Mouse (Mus musculus) lung, embryonic 15.5 days (tissue): Measurements from ENCODE around the gene Gm20683. TPM values are rescaled to one million over a fixed set of nuclear protein-coding genes. Genes with fewer than 3 reads are reported as not detected.

Experiments
- ATAC-seq: fragments of 200-750 bp; cut with Nextera tagmentation; 2 replicates; pipeline ENCODE4 v1.8.0; 2017; ENCODE audit warnings: moderate number of reproducible peaks, borderline replicate concordance; ENCODE audit not compliant: low FRiP score, low TSS enrichment; ENCODE audit errors: extremely low read depth
- H3K27ac ChIP-seq: fragments of 300-500 bp; sonication (generic); 2 replicates; pipeline ENCODE4 v1.5.1; 2015; ENCODE audit warnings: moderate library complexity, mild to moderate bottlenecking, inconsistent platforms
- H3K27me3 ChIP-seq: fragments of 300-500 bp; sonication (generic); 2 replicates; pipeline ENCODE4 v1.6.1; 2015; ENCODE audit warnings: inconsistent platforms
- H3K36me3 ChIP-seq: fragments of 300-500 bp; sonication (generic); 2 replicates; pipeline ENCODE4 v1.6.1; 2015; ENCODE audit warnings: inconsistent platforms
- H3K4me1 ChIP-seq: fragments of 300-500 bp; sonication (generic); 2 replicates; pipeline ENCODE4 v1.6.1; 2015; ENCODE audit warnings: inconsistent platforms
- H3K4me2 ChIP-seq: fragments of 300-500 bp; sonication (generic); 2 replicates; pipeline ENCODE4 v1.6.1; 2015; ENCODE audit warnings: inconsistent platforms, mild to moderate bottlenecking, moderate library complexity
- H3K4me3 ChIP-seq: fragments of 300-500 bp; sonication (generic); 2 replicates; pipeline ENCODE4 v1.5.1; 2015; ENCODE audit warnings: mild to moderate bottlenecking, inconsistent platforms
- H3K9ac ChIP-seq: fragments of 300-500 bp; sonication (generic); 2 replicates; pipeline ENCODE4 v1.6.1; 2015; ENCODE audit warnings: inconsistent platforms
- H3K9me3 ChIP-seq: fragments of 300-500 bp; sonication (generic); 2 replicates; pipeline ENCODE4 v1.6.1; 2016; ENCODE audit warnings: inconsistent platforms
- WGBS: fragments of 180-500 bp; shearing (Covaris S2); methylation state at CpG from one replicate; pipeline ENCODE4 v1.1.7; 2015; 5-methylcytosine and 5-hydroxymethylcytosine counted together
- polyA plus RNA-seq: library from polyadenylated mRNA; unstranded; fragments of >200 nt; fragmentation: Nextera tagmentation; extraction: Ambion mirVana; gene quantifications from 2 replicates; pipeline ENCODE4 v1.2.1, GENCODE M21; 2015

Gene Gm20683
- polyA plus RNA-seq, 1 experiment from 2014 or later = 2.5 TPM

DNA sequence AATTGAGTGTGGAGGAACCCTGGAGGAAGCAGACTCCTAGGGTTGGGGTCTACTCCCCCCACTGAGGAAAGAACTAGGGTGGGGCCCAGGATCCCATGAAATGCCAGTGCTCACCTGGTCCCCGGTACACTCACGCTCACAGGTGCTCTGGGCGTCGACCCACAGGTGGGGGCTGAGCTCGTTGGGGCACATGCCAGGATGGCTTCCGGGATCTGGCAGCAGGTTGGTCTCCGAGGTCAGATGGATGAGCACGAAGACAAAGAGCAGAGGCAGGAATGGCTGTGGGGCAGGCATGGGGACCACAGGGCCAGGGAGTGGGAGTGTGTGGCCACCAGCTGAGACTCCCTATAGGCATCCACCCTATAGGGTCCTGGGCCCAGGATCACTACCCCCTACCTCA is 38.2 kb upstream of the Gm20683 start:
- no peak overlapping the region for H3K4me3 ChIP-seq
- peaks cover 33% of the 10 kb centered on the region for H3K36me3 ChIP-seq
- no peak overlapping the region for H3K27ac ChIP-seq
- no peaks in the 10 kb centered on the region for H3K9me3 ChIP-seq
- 78% methylated on average over 8 of the region's 8 CpGs for WGBS
- no peaks in the 10 kb centered on the region for H3K27me3 ChIP-seq
- no peak overlapping the region for H3K9ac ChIP-seq
- no peak overlapping the region for H3K4me2 ChIP-seq
- ATAC-seq = no peak
- peaks cover 11% of the 10 kb centered on the region for H3K4me1 ChIP-seq

DNA sequence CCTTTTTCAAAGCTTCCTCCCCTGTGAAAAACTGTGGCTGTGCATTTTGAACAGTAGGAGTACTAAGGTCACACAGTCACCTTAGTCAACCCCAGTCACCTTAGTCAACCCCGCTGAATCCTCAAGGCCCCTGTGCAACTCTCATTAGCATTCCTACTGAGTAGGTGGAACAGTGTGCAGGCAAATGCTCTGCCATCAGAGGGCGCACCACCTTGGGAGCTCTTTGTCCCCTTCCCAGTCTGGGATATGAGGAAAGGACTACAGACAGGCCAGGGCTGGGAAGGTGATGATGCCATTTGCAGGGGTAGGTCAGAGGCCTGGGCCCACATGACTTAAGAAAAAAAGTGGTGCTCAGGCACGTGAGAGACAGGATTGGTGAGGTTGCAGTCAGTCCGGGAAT is 37.7 kb upstream of the Gm20683 start:
- no peak for ATAC-seq
- H3K36me3 ChIP-seq = peaks cover 32% of the 10 kb centered on the region

DNA sequence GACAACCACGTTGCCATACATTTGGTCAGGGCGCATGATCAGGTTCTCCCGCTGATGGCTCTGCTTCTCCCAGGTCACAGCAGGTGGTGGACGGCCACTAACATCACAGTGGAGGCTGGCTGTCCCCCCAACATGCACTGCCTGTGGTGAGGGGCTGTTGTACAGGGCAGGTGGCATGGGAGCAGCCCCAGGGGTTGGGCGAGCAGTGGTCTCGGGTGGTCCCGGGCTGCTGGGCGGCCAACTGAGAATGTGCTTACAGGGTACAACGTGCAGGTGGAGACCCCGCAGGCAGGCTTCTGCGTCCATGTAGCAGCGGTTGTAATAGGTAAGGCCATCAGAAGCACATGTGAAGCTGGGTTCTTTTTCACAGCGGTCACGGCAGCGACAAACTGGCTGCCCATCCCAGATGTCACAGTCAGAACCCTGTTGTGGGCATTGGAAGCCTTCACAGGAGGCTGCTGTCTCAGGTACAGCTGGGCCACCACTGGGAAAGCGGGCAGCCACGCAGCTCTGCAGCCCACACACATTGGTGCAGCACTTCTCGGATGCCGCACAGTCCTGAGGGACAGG is 37.1 kb upstream of the Gm20683 start:
- no peak for ATAC-seq

More for the DNA sequence above, 37.7 kb upstream of the Gm20683 start:
- no peak overlapping the region for H3K4me2 ChIP-seq
- H3K4me3 ChIP-seq = no peak overlapping the region
- no peaks in the 10 kb centered on the region for H3K9me3 ChIP-seq
- no peaks in the 10 kb centered on the region for H3K27me3 ChIP-seq
- WGBS = 64% methylated on average over 4 of the region's 4 CpGs
- H3K9ac ChIP-seq = no peak overlapping the region
- no peak overlapping the region for H3K27ac ChIP-seq
- H3K4me1 ChIP-seq = peaks cover 11% of the 10 kb centered on the region

DNA sequence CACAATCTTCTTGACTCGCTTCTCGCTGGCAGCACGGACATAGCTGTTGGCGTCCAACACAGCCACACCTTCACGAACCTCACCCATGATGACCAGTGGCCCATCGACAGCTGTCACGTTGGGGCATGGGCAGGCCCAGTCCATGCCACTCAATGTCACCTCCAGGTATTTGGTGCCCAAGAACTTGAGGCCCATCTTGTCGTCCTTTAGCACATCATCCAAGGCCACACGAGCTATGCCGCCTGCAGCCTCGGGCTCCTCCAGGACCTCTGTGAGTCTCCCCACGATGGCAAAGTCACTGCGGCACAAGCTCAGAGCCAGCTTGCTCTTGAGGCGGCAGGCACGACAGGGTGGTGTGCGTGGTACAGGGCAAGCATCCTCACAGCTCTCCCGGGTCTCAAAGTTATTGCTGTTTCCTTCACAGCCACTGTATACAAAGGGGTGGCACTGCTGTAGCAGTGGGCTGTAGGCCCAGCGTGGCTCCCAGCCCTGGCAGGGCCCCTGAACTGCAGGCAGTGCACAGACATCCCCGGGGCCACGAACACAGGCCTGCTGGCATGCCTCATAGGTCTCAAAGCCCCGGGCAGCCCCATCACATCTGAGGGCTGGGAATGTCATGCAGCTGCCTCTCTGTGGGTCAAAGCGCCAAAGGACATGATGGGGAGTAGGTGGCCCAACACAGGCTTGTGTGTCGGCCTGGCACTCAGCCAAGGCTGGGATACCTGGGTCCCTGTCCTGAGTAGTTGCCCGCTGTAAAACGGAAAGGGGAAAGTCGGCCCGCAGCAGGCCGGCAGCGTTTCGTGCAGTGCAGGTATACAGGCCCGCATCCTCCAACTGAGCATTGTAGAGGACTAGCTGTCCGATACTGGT is 36.4 kb upstream of the Gm20683 start:
- H3K4me3 ChIP-seq = no peak overlapping the region
- no peak for ATAC-seq
- H3K4me2 ChIP-seq = no peak overlapping the region
- no peaks in the 10 kb centered on the region for H3K9me3 ChIP-seq
- WGBS = 89% methylated on average over 32 of the region's 32 CpGs
- H3K4me1 ChIP-seq = peaks cover 17% of the 10 kb centered on the region
- H3K27ac ChIP-seq = no peak overlapping the region
- H3K27me3 ChIP-seq = no peaks in the 10 kb centered on the region
- peaks cover 19% of the 10 kb centered on the region; the same call in 1 of the 2 replicates for H3K36me3 ChIP-seq
- no peak overlapping the region for H3K9ac ChIP-seq

More for the DNA sequence above, 37.1 kb upstream of the Gm20683 start:
- Histone ChIP-seq H3K4me2 (no peak overlapping the region), H3K27me3 (no peaks in the 10 kb centered on the region), H3K36me3 (peaks cover 26% of the 10 kb centered on the region), H3K9me3 (no peaks in the 10 kb centered on the region), H3K27ac (no peak overlapping the region), H3K4me3 (no peak overlapping the region), H3K9ac (no peak overlapping the region), H3K4me1 (peaks cover 17% of the 10 kb centered on the region)
- 91% methylated on average over 19 of the region's 19 CpGs for WGBS

DNA sequence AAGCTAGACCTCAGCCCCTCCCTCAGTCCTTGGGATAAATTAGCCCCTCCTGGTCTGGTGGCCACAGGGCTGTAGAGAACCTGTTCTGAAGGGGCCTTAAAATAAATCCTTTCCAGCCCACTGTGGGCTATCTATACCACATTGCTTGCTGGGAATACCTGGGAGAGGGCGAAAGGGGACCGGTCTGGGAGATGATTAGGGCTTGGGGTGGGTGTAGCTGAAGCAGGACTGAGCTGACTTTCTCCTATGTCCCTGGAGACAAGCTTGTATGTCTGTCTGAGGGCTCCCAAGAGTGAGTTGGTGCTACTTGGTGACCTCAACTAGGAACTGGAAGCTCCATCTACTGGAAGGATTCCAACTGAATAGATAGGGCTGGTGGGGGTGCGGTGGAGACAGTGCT is 35.5 kb upstream of the Gm20683 start:
- peaks cover 17% of the 10 kb centered on the region for H3K4me1 ChIP-seq
- no peaks in the 10 kb centered on the region for H3K9me3 ChIP-seq
- H3K4me3 ChIP-seq = no peak overlapping the region
- no peak overlapping the region for H3K27ac ChIP-seq
- no peaks in the 10 kb centered on the region for H3K27me3 ChIP-seq
- no peak overlapping the region for H3K4me2 ChIP-seq
- WGBS = 88% methylated on average over 3 of the region's 3 CpGs
- H3K9ac ChIP-seq = no peak overlapping the region
- H3K36me3 ChIP-seq = peaks cover 15% of the 10 kb centered on the region; the same call in 1 of the 2 replicates
- no peak for ATAC-seq

DNA sequence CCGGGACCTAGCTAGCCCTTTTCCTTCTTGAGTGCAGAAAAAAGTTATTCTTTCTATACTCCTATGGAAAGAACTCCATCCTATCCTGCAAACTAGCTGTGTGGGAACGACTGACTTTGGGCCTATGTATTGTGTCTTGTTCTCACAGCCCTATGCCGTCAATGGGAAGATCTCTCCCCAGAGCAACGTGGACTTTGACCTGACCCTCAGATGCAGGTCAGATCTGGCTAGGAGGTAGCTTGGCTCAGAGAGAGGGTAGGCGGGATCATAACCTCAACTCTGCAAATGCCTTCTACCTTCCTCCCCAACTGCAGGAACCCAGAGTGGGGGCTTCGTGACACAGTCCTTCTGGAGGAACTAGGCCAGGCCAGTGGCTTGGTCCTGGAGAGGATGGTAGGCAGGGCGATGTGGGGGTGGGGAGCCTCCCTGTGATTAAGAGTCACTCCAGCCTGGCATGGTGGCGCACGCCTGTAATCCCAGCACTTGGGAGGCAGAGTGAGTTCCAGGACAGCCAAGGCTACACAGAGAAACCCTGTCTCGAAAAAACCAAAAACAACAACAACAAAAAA is 34.9 kb upstream of the Gm20683 start:
- Histone ChIP-seq H3K4me3 (peak overlapping the region; percentile 77), H3K4me2 (peak overlapping the region; percentile 85), H3K9me3 (no peaks in the 10 kb centered on the region), H3K27ac (no peak overlapping the region), H3K27me3 (no peaks in the 10 kb centered on the region), H3K9ac (peak overlapping the region; percentile 67; the same call in 1 of the 2 replicates), H3K4me1 (peaks cover 17% of the 10 kb centered on the region), H3K36me3 (peaks cover 15% of the 10 kb centered on the region; the same call in 1 of the 2 replicates)
- no peak for ATAC-seq
- WGBS = 57% methylated on average over 10 of the region's 10 CpGs

DNA sequence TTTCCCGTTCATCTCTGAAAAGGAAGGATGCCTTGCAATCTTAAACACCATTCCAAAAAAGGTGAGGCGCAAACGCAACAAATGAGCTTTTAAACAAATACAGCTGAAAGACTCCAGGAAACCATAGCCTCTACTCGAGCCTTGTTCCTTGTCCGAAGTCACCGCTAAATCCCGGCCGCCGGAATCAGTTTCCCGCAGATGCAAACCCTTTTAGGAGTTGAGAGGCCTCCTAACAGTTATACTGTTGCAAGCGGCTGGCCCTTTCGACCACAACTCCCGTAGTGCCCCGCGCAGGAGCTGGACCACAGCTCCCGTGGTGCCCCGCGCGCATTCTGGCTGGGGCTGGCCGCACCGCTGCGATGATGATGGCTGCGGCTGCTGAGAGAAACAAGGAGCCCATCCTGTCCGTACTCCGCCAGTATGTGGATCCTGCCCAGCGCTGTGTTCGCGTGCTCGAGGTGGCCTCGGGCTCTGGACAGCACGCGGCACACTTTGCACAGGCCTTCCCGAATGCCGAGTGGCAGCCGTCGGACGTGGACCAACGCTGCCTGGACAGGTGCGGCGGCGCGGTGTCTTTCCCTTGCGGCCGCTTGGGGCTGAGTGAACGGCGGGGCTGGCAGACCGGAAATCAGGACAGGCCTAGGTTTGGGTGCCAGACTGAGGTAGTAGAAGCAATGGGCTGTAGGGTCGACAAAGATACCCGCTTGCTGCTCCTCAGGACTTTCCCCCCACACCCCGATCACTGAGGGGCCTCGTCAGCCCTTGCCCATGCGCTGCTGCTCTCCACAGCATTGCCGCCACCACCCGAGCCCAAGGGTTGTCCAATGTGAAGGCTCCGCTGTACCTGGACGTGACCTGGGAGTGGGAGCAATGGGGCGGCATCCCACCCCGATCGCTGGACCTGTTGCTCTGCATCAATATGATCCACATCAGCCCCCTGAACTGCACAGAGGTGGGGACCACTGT is 33.9 kb upstream of the Gm20683 start:
- peak overlapping the region; percentile 85 for H3K4me2 ChIP-seq
- ATAC-seq = peak; percentile 92
- peaks cover 17% of the 10 kb centered on the region for H3K4me1 ChIP-seq
- H3K27ac ChIP-seq = peak overlapping the region; percentile 93
- 1% methylated on average over 59 of the region's 59 CpGs for WGBS
- H3K9ac ChIP-seq = peak overlapping the region; percentile 67
- H3K27me3 ChIP-seq = no peaks in the 10 kb centered on the region
- peaks cover 15% of the 10 kb centered on the region; the same call in 1 of the 2 replicates for H3K36me3 ChIP-seq
- no peaks in the 10 kb centered on the region for H3K9me3 ChIP-seq
- peak overlapping the region; percentile 77 for H3K4me3 ChIP-seq

DNA sequence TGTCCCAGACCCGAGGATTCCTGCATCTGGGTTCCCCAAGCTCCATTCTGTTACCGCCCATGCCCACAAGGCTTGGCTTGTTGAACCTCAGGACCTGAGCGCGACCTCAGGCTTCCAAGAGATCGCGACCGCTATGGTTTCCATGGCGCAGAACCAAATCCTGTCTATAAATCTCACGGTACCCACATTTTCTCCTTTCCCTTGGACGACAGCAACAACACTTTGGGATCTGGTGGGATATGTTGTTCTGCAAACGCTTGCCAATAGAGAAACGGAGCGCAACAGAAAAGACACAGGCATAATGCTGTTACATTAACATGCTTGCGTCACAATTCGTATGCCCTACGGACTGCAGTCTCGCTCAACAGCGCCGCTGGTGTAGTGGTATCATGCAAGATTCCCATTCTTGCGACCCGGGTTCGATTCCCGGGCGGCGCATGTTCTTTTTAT is 33.2 kb upstream of the Gm20683 start, which contains the start of gene Mettl26:
Gene Mettl26 (plus strand): TSS at position 354 of the 450 bp plus-strand sequence.
- WGBS = under 1% methylated on average over 25 of the region's 25 CpGs
- peak; percentile 71; the same call in 1 of the 2 replicates for ATAC-seq
- Histone ChIP-seq H3K9ac (peak within 1 kb of the TSS; percentile 67), H3K36me3 (peaks cover 15% of the 10 kb centered on the region; the same call in 1 of the 2 replicates), H3K4me1 (peaks cover 17% of the 10 kb centered on the region), H3K9me3 (no peaks in the 10 kb centered on the region), H3K27ac (peak within 1 kb of the TSS; percentile 93), H3K4me3 (peak within 1 kb of the TSS; percentile 77), H3K4me2 (peak within 1 kb of the TSS; percentile 85), H3K27me3 (no peaks in the 10 kb centered on the region)

DNA sequence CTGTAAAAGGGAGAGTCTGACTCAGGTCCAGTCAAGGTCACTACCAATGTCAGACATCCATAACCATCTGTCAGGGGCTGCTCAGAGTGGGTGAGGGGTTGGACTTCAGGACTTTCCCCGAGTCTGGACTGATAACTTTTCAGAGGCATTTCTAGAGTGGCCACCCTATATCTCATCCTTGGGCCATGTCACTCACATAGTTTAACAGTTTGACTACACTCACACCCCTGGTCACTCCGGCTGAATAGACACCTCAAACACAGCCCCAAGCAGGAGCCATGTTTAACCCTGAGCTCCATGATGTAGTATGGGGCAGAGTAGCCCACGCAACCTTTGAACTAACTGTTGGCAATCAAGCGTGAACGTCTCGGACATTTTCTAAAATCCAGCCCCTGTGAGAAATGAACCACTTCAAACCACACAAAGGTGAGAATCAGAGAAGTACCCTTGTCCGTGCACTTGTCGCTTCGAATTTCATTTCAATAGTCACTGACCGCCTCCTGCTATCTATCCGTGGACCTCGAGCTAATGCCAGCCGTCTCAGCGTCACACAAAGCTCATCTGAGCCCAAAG is 32.7 kb upstream of the Gm20683 start:
- peak overlapping the region; percentile 85 for H3K4me2 ChIP-seq
- peak overlapping the region; percentile 67 for H3K9ac ChIP-seq
- H3K4me1 ChIP-seq = peaks cover 17% of the 10 kb centered on the region
- peak overlapping the region; percentile 93 for H3K27ac ChIP-seq
- 4% methylated on average over 14 of the region's 14 CpGs for WGBS
- H3K36me3 ChIP-seq = peaks cover 11% of the 10 kb centered on the region; the same call in 1 of the 2 replicates
- ATAC-seq = no peak
- H3K9me3 ChIP-seq = no peaks in the 10 kb centered on the region
- H3K4me3 ChIP-seq = peak overlapping the region; percentile 77
- H3K27me3 ChIP-seq = no peaks in the 10 kb centered on the region

DNA sequence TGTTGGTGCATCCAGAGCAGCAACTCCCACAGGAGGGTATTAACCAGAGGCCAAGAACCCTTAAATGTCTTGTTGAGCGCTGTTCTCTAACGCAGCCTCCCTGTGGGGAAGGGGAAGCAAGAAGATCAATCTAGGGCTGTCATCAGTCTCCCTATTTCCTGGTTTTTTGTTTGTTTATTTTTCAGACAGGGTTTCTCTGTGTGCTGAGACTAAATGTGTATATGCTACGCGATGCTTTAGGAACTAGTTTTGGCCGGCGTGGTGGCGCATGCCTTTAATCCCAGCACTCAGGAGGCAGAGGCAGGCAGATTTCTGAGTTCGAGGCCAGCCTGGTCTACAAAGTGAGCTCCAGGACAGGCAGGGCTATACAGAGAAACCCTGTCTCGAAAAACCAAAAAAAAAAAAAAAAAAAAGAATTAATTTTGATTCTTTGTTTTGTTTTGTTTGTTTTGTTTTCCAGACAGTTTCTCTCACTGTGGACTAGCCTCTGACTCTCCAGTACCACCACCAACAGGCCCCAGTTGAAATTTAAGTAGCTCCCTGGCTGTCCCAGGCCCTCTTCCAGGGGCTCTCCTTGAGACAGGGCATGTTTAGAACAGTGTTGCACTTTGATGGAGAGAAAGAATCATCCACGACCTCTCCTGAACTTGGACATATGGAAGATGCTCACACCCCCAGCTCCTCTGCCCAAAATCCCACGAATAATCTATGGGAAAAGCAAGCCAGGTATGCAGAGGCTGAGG is 32.0 kb upstream of the Gm20683 start:
- Histone ChIP-seq H3K4me1 (peaks cover 22% of the 10 kb centered on the region), H3K27ac (no peak overlapping the region), H3K4me2 (peak overlapping the region; percentile 85), H3K27me3 (no peaks in the 10 kb centered on the region), H3K9ac (0 out of 2 replicates have a peak overlapping the region, but pooled peaks have one; percentile 67), H3K4me3 (peak overlapping the region; percentile 77), H3K9me3 (no peaks in the 10 kb centered on the region), H3K36me3 (peaks cover 10% of the 10 kb centered on the region; the same call in 1 of the 2 replicates)
- no peak for ATAC-seq
- 65% methylated on average over 11 of the region's 11 CpGs for WGBS
